Mouse (Mus musculus) testis, adult 2 months (tissue): Measurements from ENCODE around the gene Olfr711. TPM values are rescaled to one million over a fixed set of nuclear protein-coding genes. Genes with fewer than 3 reads are reported as not detected.
"Not testable (repeated sequence)": the region's sequence is repeated elsewhere in the genome, so short reads cannot be mapped to it uniquely, and the experiment has no call there.

Source experiments
- H3K27ac ChIP-seq: fragments of 200-500 bp; 2 replicates; pipeline ENCODE4 v1.5.1; 2012; ENCODE audit warnings: low read depth, low read length; ENCODE audit not compliant: control insufficient read depth, insufficient read depth
- H3K27me3 ChIP-seq: fragments of 200-500 bp; 2 replicates; pipeline ENCODE4 v1.6.1; 2012; ENCODE audit warnings: mild to moderate bottlenecking, low read length, moderate library complexity; ENCODE audit not compliant: control insufficient read depth, insufficient read depth
- H3K36me3 ChIP-seq: fragments of 200-500 bp; 2 replicates; pipeline ENCODE4 v1.6.1; 2012; ENCODE audit warnings: mild to moderate bottlenecking, low read length; ENCODE audit not compliant: control insufficient read depth, insufficient read depth
- H3K4me1 ChIP-seq: fragments of 200-500 bp; 2 replicates; pipeline ENCODE4 v1.6.1; 2012; ENCODE audit warnings: low read length; ENCODE audit not compliant: control insufficient read depth, insufficient read depth
- H3K4me3 ChIP-seq: fragments of 200-500 bp; 2 replicates; pipeline ENCODE4 v1.5.1; 2012; ENCODE audit warnings: low read depth, mild to moderate bottlenecking, low read length, moderate library complexity, mixed read lengths; ENCODE audit not compliant: control insufficient read depth
- CTCF ChIP-seq: fragments of 200-500 bp; IDR thresholded peaks from 2 replicates; pipeline ENCODE4 v1.5.1; 2012; ENCODE audit warnings: low read depth, mild to moderate bottlenecking, inconsistent platforms, low read length, moderate library complexity; ENCODE audit not compliant: control insufficient read depth, insufficient read depth, insufficient replicate concordance
- POLR2A ChIP-seq: fragments of 200-500 bp; IDR thresholded peaks from 2 replicates; pipeline ENCODE4 v1.6.1; 2012; ENCODE audit warnings: low read depth, mild to moderate bottlenecking, inconsistent platforms, low read length, moderate library complexity; ENCODE audit not compliant: control insufficient read depth
- polyA plus RNA-seq: library from polyadenylated mRNA; depleted of rRNA; stranded (reverse); fragments of >200 nt; gene quantifications from 2 replicates; pipeline ENCODE4 v1.2.3, GENCODE M21; 2012; rRNA removed

Gene Olfr711
- polyA plus RNA-seq: not detected in 2 replicates

DNA sequence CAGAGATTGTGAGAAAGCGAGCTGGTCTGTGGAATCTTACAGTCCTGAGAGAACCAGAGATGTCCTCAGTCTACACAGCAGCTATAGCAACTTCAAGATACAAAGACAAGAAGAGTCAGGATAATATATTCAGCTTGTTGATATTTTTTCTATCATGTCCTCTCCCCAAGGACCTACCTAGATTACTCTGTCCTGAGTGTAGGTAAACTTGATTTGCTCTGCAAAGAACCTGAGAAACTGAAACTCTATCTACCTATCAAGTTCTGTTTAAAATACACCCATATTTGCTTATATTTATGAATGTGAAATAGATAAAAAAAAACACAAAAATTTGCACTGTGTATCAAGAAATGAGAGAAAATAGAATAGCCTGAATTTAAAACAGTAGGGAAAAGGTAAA is at the start of gene Olfr711:
Olfr711 (minus strand) TSS at position 101 of the 400 bp plus-strand sequence.
- Histone ChIP-seq H3K27ac (no peak within 1 kb of the TSS), H3K27me3 (no peaks in the 10 kb centered on the region), H3K36me3 (no peaks in the 10 kb centered on the region), H3K4me1 (no peaks in the 10 kb centered on the region), H3K4me3 (no peak within 1 kb of the TSS)
- no peak for TF ChIP-seq CTCF
- no peak for TF ChIP-seq POLR2A

DNA sequence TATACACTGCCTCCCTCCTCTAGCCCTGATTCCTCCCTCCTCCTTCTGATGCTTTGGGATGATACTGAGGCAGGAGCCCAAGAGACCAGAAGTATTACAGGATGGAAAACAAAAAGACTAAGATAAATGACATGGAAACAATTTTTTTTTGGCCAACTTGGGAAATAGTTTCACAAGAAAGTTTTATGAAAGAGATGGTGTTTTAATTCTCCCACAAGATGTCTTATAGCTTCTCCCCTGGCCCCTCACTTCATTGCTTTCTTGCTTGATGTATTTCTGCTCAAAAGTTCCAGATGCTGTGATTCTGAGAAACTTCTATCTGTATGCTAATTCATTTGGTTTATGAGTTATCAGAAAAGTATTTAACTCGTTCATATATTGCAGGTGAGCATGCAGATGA is 30.7 kb upstream of the Olfr711 start, which contains the start of gene Olfr2:
Olfr2 (minus strand) TSS at position 101 of the 400 bp plus-strand sequence.
- H3K36me3 ChIP-seq: no peaks in the 10 kb centered on the region
- no peaks in the 10 kb centered on the region for H3K27me3 ChIP-seq
- H3K4me1 ChIP-seq: no peaks in the 10 kb centered on the region
- H3K27ac ChIP-seq: no peak within 1 kb of the TSS
- no peak within 1 kb of the TSS for H3K4me3 ChIP-seq
- no peak for TF ChIP-seq CTCF
- no peak for TF ChIP-seq POLR2A

DNA sequence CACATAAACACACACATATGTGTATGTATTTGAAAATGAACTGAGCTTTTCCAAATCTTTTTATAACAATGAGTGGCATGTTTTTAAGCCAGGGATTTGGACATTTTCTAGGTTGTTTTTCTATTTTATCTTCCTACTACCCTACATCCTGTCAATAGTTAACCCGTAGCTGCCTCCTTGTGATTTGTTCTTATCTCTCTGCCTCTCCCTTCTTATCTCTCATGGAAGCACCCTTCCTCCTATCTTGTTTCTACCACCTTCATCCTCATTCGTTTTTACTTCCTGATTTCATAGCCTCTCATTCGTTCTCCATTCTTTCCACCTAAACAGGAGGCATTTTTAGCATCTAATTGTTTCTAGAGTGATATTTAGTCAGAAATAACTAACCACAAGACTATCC is 28.9 kb upstream of the Olfr711 start:
- Histone ChIP-seq H3K4me1 (no peaks in the 10 kb centered on the region), H3K27ac (no peak overlapping the region), H3K36me3 (no peaks in the 10 kb centered on the region), H3K27me3 (no peaks in the 10 kb centered on the region), H3K4me3 (no peak overlapping the region)
- TF ChIP-seq CTCF (no peak), POLR2A (no peak)

DNA sequence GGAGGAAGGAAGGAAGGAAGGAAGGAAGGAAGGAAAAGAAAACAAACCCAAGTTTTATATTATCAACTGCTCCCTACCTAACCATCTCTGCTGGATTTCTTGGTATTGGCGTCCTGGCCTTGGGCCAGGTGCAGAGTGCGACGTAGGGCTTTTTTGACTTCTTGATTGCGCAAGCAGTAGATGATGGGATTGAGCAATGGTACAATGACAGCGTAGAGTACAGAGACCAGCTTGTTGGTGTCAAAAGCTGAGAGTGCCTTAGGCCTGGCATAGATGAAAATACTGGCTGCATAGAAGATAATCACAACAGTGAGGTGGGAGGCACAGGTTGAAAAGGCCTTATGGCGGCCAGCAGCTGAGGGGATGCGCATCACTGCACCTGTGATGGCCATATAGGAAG is 25.5 kb upstream of the Olfr711 start:
- H3K36me3 ChIP-seq: no peaks in the 10 kb centered on the region
- no peak for TF ChIP-seq POLR2A
- no peak for TF ChIP-seq CTCF
- H3K4me3 ChIP-seq: no peak overlapping the region

DNA sequence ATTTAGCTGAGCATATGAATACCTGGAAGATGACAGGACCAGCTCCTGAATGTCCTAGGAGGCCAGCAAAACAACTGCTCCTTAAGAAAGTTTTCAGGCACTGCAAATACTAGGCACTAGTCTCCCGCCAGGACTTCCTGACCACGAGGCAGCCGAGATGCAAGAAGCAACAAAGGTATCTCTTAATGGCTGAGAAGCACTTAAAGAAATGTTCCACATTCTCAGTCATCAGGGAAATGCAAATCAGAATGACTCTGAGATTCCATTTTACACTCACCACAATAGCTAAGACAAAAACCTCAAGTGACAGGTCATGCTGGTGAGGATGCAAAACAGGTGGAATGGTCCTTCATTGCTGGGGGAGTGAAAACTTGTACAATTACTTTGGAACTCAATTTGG is 10.0 kb upstream of the Olfr711 start:
- Histone ChIP-seq H3K4me3 (no peak overlapping the region), H3K4me1 (no peaks in the 10 kb centered on the region), H3K36me3 (no peaks in the 10 kb centered on the region), H3K27ac (no peak overlapping the region), H3K27me3 (no peaks in the 10 kb centered on the region)
- TF ChIP-seq CTCF (no peak), POLR2A (no peak)

More for the DNA sequence above, 25.5 kb upstream of the Olfr711 start:
- H3K27ac ChIP-seq: no peak overlapping the region
- H3K27me3 ChIP-seq: no peaks in the 10 kb centered on the region
- no peaks in the 10 kb centered on the region for H3K4me1 ChIP-seq

DNA sequence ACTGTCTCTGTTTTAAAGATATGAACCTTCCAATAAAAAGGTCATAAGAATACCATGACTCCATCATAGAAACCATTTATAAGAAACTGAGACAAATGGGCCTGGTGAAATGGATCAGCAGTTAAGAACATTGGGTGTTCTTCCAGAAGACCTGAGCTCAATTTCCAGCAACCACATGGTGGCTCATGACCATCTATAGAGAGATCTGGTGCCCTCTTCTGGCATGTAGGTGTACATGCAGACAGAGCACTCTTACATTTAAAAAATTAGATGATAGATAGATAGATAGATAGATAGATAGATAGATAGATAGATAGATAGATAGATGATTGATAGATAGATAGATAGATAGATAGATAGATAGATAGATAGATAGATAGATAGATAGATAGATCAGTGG is 7.8 kb downstream of the Olfr711 start:
- H3K4me3 ChIP-seq, H3K36me3 ChIP-seq, H3K4me1 ChIP-seq, H3K27me3 ChIP-seq, H3K27ac ChIP-seq: not testable (repeated sequence)

DNA sequence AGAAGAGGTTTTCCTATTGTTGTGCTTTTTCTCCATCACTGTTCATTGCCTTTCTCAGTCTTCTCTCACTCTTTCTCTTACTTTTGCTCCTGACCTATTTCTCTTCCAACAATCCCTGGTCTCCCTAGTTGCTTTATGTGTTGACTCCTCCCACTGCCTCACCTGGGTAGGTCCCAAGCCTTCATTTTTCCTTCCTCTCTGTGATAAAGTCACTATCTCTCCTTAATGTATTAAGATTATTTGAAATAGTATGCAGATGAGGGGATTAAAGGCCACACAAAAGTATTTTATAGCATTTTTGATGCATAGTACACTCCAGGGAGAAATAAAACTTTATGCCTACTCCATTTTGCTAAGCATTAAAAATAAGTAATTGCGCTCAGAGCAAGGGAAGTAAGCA is 11.4 kb downstream of the Olfr711 start, which contains the start of gene Olfr6:
Olfr6 (minus strand) TSS at position 101 of the 400 bp plus-strand sequence.
- TF ChIP-seq CTCF: no peak
- no peak for TF ChIP-seq POLR2A
- Histone ChIP-seq H3K4me1 (no peaks in the 10 kb centered on the region), H3K27me3 (no peaks in the 10 kb centered on the region), H3K36me3 (no peaks in the 10 kb centered on the region), H3K27ac (no peak within 1 kb of the TSS), H3K4me3 (no peak within 1 kb of the TSS)

DNA sequence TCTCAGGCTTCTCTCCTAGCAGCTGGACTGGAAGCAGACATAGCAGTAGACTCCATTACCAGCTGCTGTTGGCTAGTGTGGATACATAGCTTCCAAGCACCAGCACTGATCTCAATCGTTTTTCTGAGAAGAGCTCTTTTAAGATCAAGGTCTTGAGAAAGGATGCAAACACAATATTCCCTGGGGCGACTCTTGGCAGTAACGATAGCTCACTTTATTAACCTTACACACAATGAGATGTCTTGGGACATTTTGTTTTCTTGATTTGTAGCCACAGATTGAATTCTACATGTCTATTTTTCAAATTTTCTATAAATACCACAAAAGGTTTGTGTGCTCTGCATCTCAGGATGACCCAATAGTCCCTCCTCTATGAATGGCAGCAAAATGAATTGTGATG is 27.0 kb downstream of the Olfr711 start, which contains the start of gene Olfr710:
Olfr710 (minus strand) TSS at position 101 of the 400 bp plus-strand sequence.
- H3K4me3 ChIP-seq: no peak within 1 kb of the TSS
- no peaks in the 10 kb centered on the region for H3K4me1 ChIP-seq
- no peak for TF ChIP-seq POLR2A
- no peak for TF ChIP-seq CTCF

More for the DNA sequence above, 27.0 kb downstream of the Olfr711 start, which contains the start of gene Olfr710:
- no peaks in the 10 kb centered on the region for H3K36me3 ChIP-seq
- H3K27me3 ChIP-seq: no peaks in the 10 kb centered on the region
- H3K27ac ChIP-seq: no peak within 1 kb of the TSS
